Mouse (Mus musculus): ENCODE measurements around the gene Map6. TPM values are rescaled to one million over a fixed set of nuclear protein-coding genes. Genes with fewer than 3 reads are reported as not detected.

Map6 gene
- polyA plus RNA-seq, 1 experiment from 2014 or later = 8.7 TPM

DNA sequence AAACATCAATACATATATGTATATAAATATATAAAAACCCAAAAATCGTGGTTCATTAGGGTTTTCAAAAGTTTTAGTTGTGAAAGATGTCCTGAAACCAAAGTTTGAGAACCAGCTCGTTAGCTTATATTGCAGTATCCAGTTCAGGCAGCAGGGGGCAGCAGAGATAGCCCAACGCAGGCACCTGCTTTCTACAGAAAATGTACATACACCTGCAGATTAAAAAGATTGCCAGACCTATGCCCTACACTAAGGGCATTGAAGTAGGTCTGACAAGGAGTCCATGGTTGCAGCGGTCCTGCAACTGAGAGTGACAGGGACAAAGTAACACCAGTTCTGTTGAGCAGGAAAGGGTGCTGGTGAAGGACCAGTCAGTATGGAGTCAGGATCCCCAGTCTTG, 108.2 kb downstream of the Map6 start:
- H3K4me3 ChIP-seq (ENCODE audit: low read depth, low read length) = no peak overlapping the region
- H3K27me3 ChIP-seq (ENCODE audit: control insufficient read depth, insufficient read depth, low read length) = no peaks in the 10 kb centered on the region
- no peak for TF ChIP-seq EP300 (optimal IDR thresholded peaks at IDR 0.05)
- TF ChIP-seq CTCF (IDR thresholded peaks at IDR 0.05; ENCODE audit: low read depth) = peak; percentile 94
- peak; percentile 86 for DNase-seq (ENCODE audit: low spot score)
- H3K27ac ChIP-seq (replicated peaks) = no peak overlapping the region
- H3K4me2 ChIP-seq (replicated peaks; ENCODE audit: low read depth) = no peak overlapping the region
- H3K9ac ChIP-seq (ENCODE audit: low read length) = no peak overlapping the region
- ATAC-seq (ENCODE audit: low FRiP score, low TSS enrichment) = peak; percentile 31; the same call in 1 of the 2 replicates
- H3K36me3 ChIP-seq (ENCODE audit: control insufficient read depth, insufficient read depth, low read length) = no peaks in the 10 kb centered on the region
- H3K9me3 ChIP-seq (ENCODE audit: control insufficient read depth, low read length) = no peaks in the 10 kb centered on the region
- 5% methylated on average over 4 of the region's 4 CpGs for WGBS
- H3K4me1 ChIP-seq (replicated peaks; ENCODE audit: control insufficient read depth, insufficient read depth) = no peaks in the 10 kb centered on the region; the same call in 1 of the 2 replicates

DNA sequence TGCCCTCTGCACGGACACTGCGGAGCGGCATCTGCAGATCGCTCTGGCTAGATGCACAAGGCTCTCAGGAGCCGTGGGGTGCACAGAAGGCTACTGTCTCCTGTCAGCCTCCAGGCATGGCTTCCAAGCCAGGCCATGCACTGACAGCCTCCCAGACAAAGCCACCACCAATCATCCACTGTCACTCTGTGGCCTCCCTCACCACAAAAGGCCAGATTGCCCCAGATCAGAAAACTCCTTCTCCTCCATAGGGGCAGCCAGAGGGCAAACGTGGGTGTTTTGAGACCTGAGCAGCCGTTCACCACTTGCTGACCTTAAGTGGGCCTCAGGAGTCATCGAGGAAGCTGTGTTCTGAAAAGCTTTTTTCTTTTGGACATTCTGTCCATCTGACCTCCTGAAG, 111.6 kb downstream of the Map6 start:
- ATAC-seq (ENCODE audit: low FRiP score, low TSS enrichment) (no peak), DNase-seq (ENCODE audit: low spot score) (no peak)
- no peak overlapping the region for H3K27ac ChIP-seq (replicated peaks)
- no peaks in the 10 kb centered on the region for H3K9me3 ChIP-seq (ENCODE audit: control insufficient read depth, low read length)
- H3K9ac ChIP-seq (ENCODE audit: low read length) = no peak overlapping the region
- 71% methylated on average over 8 of the region's 8 CpGs for WGBS
- H3K36me3 ChIP-seq (ENCODE audit: control insufficient read depth, insufficient read depth, low read length) = no peaks in the 10 kb centered on the region
- H3K4me2 ChIP-seq (replicated peaks; ENCODE audit: low read depth) = no peak overlapping the region
- H3K4me1 ChIP-seq (replicated peaks; ENCODE audit: control insufficient read depth, insufficient read depth) = peaks cover 5% of the 10 kb centered on the region
- no peaks in the 10 kb centered on the region for H3K27me3 ChIP-seq (ENCODE audit: control insufficient read depth, insufficient read depth, low read length)
- H3K4me3 ChIP-seq (ENCODE audit: low read depth, low read length) = no peak overlapping the region
- no peak for TF ChIP-seq EP300 (optimal IDR thresholded peaks at IDR 0.05)
- TF ChIP-seq CTCF (IDR thresholded peaks at IDR 0.05; ENCODE audit: low read depth) = no peak

DNA sequence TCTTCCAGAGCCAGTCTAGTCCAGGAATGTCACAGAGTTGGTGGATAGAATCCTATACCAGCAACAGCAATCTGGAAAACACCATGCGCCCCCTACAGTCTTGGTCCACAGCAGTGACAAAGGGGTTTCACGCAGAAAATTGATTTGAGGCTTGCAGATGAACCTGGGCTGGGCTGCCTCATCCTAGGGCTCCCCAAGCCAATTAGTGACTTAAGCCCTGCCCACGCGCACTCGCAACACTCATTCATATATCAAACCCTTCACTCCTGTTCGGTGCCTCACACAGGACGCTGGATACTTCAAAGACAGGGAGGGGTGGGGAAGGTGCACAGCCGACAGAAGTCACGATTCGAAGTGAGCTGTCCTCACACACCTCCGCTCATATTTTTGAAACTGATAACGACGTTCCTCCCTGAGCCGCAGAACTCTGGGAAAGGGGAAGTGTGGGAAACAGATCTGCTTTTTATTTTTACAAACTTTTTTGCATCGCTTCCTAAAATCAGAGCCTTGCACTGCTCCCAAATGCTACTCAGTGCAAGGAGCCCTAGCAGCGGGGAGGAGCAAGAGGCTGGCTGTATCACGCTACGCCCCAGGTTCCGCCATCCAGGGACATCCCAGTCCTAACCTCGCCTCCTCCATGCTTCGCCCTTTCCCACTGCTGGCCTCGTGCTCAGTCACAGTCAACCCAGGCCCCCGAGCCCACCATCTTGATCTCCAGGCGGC, 113.4 kb downstream of the Map6 start:
- Histone ChIP-seq H3K9me3 (ENCODE audit: control insufficient read depth, low read length) (no peaks in the 10 kb centered on the region), H3K36me3 (ENCODE audit: control insufficient read depth, insufficient read depth, low read length) (no peaks in the 10 kb centered on the region), H3K4me2 (replicated peaks; ENCODE audit: low read depth) (peak overlapping the region; percentile 94), H3K27me3 (ENCODE audit: control insufficient read depth, insufficient read depth, low read length) (no peaks in the 10 kb centered on the region), H3K9ac (ENCODE audit: low read length) (peak overlapping the region; percentile 66), H3K4me1 (replicated peaks; ENCODE audit: control insufficient read depth, insufficient read depth) (peaks cover 5% of the 10 kb centered on the region), H3K27ac (replicated peaks) (peak overlapping the region; percentile 92), H3K4me3 (ENCODE audit: low read depth, low read length) (peak overlapping the region; percentile 63)
- ATAC-seq (ENCODE audit: low FRiP score, low TSS enrichment) (peak; percentile 57), DNase-seq (ENCODE audit: low spot score) (peak; percentile 30)
- TF ChIP-seq CTCF (IDR thresholded peaks at IDR 0.05; ENCODE audit: low read depth) (peak; percentile 64), EP300 (optimal IDR thresholded peaks at IDR 0.05) (no peak)
- WGBS = 0% methylated on average over 24 of the region's 24 CpGs

DNA sequence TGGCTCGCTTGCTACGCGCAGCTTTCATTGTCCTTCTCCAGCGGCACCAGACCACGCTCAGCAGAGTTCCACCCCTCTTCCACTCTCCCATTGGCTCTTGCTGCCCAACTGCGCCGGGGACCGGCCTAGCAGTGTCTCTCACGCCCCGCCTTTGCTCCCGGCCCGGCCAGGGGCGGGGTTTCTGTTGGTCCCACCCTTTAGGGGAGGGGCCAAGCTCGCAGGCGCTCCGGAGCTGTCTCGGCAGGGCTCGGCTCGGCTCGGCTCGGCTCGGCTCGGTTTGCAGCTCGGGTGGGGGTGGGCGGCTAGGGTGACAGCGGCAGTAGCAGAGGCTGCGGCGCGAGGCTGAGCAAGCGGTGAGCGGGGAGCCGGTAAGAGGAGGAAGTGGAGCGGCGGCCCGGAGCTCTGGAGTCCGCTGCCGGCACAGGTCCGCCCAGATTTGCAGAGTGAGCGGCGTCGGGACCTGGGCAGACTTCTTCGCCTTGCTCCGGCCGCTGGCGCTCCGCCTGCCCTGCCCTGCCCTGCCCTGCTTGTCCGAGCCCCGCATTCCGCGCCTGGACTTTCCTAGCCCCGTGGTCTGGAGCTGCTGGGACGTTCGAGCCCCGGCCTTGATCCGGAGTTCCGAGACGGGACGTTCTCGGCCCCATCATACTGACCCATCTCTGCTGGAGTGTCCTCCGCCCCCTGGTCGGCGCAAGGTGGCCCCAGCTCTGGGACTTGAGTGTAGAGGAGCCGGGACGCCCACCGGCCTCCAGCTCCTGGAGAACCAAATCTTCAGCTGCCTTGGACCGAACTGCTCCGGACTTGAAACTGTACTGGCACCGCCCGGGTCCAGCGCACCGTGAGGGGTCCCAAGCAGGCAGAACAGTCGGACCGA, 114.2 kb downstream of the Map6 start, which contains the start of gene Gdpd5:
Gene Gdpd5, plus strand, starts transcription at position 201 of the 874 bp plus-strand sequence.
- under 1% methylated on average over 69 of the region's 73 CpGs for WGBS
- Histone ChIP-seq H3K4me3 (ENCODE audit: low read depth, low read length) (peak within 1 kb of the TSS; percentile 63), H3K27me3 (ENCODE audit: control insufficient read depth, insufficient read depth, low read length) (no peaks in the 10 kb centered on the region), H3K9me3 (ENCODE audit: control insufficient read depth, low read length) (no peaks in the 10 kb centered on the region), H3K4me2 (replicated peaks; ENCODE audit: low read depth) (peak within 1 kb of the TSS; percentile 94), H3K9ac (ENCODE audit: low read length) (peak within 1 kb of the TSS; percentile 76), H3K36me3 (ENCODE audit: control insufficient read depth, insufficient read depth, low read length) (no peaks in the 10 kb centered on the region), H3K4me1 (replicated peaks; ENCODE audit: control insufficient read depth, insufficient read depth) (peaks cover 5% of the 10 kb centered on the region), H3K27ac (replicated peaks) (peak within 1 kb of the TSS; percentile 92)
- DNase-seq (ENCODE audit: low spot score) (peak; percentile 100), ATAC-seq (ENCODE audit: low FRiP score, low TSS enrichment) (peak; percentile 97)
- TF ChIP-seq CTCF (IDR thresholded peaks at IDR 0.05; ENCODE audit: low read depth) = no peak
- no peak for TF ChIP-seq EP300 (optimal IDR thresholded peaks at IDR 0.05)

DNA sequence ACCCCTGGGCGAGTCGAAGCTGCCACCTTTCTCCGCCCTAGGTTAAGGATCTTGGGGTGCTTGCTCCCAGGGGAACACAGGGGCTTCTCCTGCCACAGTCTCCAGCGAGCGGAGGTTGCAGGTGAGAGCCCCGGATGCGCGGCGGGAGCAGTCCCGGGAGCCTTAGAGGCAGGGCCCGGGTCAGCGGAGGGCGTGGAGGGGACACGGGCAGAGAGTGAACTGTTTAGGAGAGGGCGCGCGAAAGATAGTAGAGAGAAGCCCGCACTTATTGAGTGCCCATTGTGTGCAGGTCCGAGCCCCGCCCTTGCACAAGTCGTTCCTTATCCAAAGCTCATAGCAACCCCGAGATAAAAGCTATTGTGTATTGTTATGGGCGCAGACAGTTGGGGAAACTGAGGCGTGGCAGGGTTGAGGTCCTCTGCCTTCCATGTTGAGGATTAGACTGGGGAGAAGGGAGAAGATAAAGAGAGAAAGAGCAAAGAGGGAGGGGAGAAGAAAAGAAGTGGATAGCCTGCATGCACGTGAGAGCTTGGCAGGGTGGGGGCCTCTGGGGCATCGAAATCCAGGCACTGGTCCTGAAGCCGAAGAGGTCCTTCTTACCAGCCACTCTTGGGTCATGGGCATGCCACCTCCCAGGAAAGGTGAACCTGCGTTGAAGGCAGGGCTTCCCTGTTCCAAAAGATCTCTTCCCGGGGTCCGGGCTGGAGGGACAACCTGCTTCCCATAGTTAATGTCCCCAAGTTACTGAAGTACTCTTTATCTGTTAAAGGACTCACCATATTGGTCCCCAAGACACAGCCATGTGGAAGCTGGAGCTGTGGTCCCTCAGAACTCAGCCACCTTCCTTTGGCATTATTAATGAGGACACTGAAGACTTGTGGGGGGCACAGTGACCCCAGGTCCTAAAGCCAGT, 115.1 kb downstream of the Map6 start:
- TF ChIP-seq EP300 (optimal IDR thresholded peaks at IDR 0.05) (no peak), CTCF (IDR thresholded peaks at IDR 0.05; ENCODE audit: low read depth) (no peak)
- ATAC-seq (ENCODE audit: low FRiP score, low TSS enrichment) = no peak
- peak; percentile 51 for DNase-seq (ENCODE audit: low spot score)
- peak overlapping the region; percentile 94 for H3K4me2 ChIP-seq (replicated peaks; ENCODE audit: low read depth)
- H3K4me1 ChIP-seq (replicated peaks; ENCODE audit: control insufficient read depth, insufficient read depth) = peaks cover 5% of the 10 kb centered on the region
- peak overlapping the region; percentile 76 for H3K9ac ChIP-seq (ENCODE audit: low read length)
- H3K4me3 ChIP-seq (ENCODE audit: low read depth, low read length) = peak overlapping the region; percentile 63
- no peaks in the 10 kb centered on the region for H3K27me3 ChIP-seq (ENCODE audit: control insufficient read depth, insufficient read depth, low read length)
- H3K9me3 ChIP-seq (ENCODE audit: control insufficient read depth, low read length) = no peaks in the 10 kb centered on the region
- peak overlapping the region; percentile 85 for H3K27ac ChIP-seq (replicated peaks)
- 11% methylated on average over 29 of the region's 30 CpGs for WGBS
- H3K36me3 ChIP-seq (ENCODE audit: control insufficient read depth, insufficient read depth, low read length) = no peaks in the 10 kb centered on the region
